Mouse (Mus musculus) embryonic fibroblast, embryonic 13.5 days (primary cell): ENCODE results near the gene Gpr12.

ENCODE experiments used
- CTCF ChIP-seq: IDR thresholded peaks from 2 replicates; pipeline ENCODE4 v1.5.1; 2011; ENCODE audit warnings: mild to moderate bottlenecking, control low read depth, low read length, moderate library complexity, borderline replicate concordance; ENCODE audit not compliant: insufficient read depth
- POLR2A ChIP-seq: IDR thresholded peaks from 2 replicates; pipeline ENCODE4 v1.6.1; 2011; ENCODE audit warnings: low read depth, mild to moderate bottlenecking, control low read depth, low read length, moderate library complexity

DNA sequence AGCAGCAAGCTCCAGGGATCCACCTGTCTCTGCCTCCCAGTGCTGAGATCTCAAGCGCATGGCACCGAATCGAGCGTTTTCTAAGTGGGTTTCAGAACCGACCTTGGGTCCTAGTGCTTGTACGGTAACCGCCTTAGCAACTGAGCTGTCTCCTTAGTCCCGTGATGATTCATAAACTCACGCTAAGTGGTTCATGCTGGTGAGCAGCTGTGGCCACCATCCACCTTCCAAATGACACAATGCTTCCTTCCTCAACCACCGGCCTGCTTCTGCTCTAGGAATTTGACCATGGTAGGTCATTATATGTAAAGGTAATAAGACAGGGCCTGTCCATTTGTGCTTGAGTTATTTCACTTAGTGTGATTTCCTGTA, 12.4 kb upstream of the Gpr12 start:
- TF ChIP-seq CTCF (no peak), POLR2A (no peak)
